Mouse (Mus musculus) CD4-positive, CD25-positive, alpha-beta regulatory T cell, adult 2 months (primary cell): Measurements from ENCODE around the gene Bsn.

ENCODE experiments used
- DNase-seq: peaks from one replicate; pipeline ENCODE4 v3.0.0-alpha.2; 2012; ENCODE audit warnings: low read depth, low spot score

The Bsn gene

GRCm38 (mm10) chr9:108196920-108197677 lies 6.9 kb upstream of the Bsn start:
- DNase-seq = peak; percentile 19

- DNase-seq = peak; percentile 50
Observed at GRCm38 (mm10) chr9:108196222-108196621, 6.0 kb upstream of the Bsn start.

DNA sequence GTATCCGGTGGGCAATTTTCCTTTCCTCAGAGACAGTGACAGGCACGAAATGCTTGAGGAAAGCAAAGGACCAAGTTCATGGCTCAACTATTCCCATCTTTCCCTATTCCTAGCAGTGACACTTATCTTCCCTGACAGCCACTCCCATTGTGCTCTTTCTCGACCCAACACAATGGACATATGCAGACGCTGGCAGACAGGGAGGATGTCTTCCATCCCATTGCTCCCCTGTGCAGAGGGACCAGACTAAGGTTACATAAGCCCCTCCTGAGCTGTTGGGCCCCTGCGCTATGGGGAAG lies 747 bp downstream of the Bsn start:
- DNase-seq = no peak

- no peak for DNase-seq
Observed at GRCm38 (mm10) chr9:108189023-108189422, 1.2 kb downstream of the Bsn start.

DNA sequence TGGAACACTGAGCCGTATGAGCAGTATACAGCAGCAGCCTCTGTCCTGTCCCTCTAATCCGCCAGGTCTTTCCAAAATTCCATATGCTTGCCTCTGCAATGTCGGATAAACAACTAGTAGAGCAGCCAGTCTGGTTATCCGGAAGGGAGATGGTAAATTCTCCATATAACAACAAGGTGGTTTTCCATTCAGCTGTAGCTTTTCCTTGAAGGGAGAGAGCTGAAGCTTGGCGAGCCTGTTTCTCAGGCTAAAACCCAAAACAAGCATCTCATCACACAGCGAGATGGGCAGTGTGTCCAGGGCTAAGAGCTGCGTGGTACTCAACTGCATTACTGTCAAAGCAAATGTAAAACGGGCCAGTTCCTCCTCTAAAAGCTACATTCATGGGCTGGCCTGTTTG lies 1.7 kb downstream of the Bsn start:
- no peak for DNase-seq

- DNase-seq = no peak
Observed at GRCm38 (mm10) chr9:108187616-108188015, 2.6 kb downstream of the Bsn start.

DNA sequence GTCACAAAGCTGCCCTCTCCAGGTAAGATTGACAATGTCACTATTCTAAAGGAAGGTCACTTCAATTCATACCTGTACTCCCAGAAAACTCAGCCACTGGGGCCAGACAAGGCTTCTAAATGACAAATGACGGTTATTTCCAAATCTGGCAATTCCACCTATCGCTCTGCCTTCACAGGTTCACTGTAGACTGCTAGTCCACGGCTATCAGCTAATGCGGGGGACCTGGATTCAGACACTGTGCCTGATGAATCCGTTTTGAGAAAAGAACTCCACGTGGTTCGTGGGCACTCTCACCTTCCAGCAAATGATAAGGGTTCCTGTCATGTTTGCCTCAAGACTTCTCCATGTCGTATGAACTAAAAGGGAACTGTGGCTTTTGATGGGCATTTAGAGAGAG lies 4.4 kb downstream of the Bsn start:
- peak; percentile 24 for DNase-seq

DNA sequence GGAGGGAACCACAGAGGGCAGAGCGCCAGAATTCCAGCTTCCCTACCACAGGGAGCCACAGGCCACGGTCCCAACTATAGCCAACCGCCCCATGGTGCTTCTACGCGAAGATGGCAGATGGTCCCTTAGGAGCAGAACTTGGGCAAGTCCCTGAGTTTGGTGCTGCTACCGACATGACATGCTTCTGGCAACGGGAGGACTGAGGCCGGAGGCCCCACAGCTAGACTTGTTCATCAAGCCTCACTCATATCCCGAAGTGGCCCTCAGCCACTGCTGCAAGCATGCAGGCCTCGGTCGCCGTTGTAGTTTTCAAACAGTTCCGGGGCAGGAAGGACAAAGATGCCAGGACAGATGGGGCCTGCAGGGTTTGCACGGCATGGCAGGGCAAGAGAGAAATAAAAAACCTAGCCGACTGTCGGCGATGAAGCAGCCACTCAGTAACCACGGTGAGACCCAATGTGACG lies 6.6 kb downstream of the Bsn start:
- DNase-seq = no peak

DNA sequence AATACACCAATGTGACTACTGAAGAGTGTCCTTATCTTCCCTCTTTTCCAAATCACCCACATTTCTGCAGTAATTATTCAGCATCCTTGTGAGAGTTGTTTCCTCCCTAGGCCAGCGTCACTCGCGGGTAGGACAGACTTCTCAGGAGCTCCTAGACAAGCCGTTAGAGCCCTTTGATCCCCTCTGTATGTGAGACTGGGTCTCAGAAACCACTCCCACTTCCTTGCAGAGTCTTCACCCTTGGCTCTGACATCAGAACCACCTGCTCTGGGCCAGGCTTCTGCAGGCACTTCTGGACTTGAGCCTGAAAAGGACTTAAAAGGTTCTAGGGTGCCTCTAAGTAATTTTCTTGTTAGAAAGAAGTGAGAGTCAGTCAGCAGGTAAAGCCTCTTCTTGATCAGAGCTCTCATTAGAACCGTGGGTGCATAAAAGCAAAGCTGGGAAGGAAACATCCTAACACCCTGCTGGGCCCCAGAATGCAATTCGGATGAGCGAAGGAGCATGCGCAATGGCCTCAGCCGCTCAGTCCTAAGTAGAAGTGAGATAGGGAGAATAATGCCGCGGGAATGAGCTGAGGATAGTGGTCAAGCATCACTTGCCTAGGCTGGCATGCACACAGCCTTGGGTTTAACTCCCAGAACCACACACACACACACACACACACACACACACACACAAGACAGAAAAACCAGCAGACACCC lies 7.2 kb downstream of the Bsn start:
- peak; percentile 17 for DNase-seq

DNA sequence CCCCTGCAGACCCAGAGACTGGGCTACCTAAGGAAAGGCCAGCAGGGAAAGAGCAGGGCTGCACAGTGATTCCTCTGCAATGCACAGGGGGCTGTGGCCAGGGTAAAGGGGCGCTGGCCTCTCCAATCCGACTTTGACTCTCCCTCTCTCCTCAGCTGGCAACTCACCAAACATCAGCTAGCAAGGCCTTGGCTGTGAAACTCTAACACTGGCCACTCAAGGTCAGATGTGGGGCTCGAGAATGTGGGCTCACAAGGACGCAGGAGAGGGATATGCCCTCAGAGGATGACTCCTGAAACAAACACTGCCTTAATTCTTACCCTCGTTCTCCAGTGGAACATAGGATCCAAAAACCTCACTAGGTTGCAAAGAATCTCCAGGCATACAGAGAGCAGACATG lies 11.8 kb downstream of the Bsn start:
- DNase-seq = no peak

DNA sequence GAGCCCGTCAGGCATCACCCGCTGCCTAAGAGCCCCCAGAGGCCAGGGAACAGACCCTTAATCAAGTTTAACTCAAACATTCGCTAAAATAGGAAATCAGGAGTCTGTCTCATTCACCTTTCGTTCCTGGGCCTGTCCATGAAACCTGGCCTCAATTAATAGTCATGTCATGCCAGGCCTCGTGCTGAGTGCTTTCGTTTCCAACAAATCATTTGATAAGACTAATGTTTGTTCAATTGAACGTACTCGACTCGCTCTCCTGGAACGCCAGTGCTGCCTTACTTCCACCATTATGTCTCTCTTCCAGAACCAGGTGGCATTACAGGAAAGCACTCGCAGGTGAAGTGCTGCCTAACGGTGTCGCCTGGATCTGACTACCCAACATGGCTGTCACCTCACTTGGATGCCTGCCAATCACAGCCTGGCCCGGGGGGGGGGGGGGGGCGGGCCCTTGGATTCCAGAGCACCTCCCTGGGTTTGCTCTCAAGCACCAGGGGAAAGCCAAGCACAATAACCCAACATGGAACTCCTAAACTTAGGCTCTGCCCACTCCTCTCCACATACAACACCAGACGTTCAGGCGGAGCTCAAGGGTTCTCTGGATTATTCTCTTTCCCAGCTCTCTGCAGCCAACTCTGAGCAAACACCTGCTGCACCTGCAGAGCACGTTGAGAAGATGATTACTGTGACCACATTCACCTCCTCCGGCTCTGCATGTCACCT lies 14.9 kb downstream of the Bsn start:
- no peak for DNase-seq

- no peak for DNase-seq
Observed at GRCm38 (mm10) chr9:108172777-108173350, 17.3 kb downstream of the Bsn start.

- DNase-seq = no peak
Observed at GRCm38 (mm10) chr9:108169751-108170150, 20.4 kb downstream of the Bsn start.

DNA sequence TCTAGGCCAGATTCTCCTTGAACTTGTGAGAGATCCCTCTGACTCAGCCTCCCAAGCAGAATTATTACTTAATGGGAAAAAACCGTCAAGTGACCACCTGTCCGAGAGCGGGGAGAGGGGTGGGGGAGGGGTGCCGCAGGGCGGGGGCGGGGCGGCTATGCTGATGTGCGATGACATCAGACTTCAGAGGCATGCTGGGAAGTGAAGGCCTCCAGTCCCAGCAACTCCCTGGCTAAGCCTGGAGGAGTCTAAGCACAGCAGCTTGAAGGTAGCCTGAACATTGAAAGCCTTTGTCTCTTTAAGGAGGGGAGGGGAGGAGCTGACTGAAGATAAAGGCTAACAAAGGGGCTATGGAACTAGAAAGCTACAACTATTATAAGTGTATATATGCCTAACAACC lies 25.0 kb downstream of the Bsn start:
- DNase-seq = no peak

GRCm38 (mm10) chr9:108163646-108164284 lies 26.4 kb downstream of the Bsn start:
- DNase-seq = peak; percentile 50

DNA sequence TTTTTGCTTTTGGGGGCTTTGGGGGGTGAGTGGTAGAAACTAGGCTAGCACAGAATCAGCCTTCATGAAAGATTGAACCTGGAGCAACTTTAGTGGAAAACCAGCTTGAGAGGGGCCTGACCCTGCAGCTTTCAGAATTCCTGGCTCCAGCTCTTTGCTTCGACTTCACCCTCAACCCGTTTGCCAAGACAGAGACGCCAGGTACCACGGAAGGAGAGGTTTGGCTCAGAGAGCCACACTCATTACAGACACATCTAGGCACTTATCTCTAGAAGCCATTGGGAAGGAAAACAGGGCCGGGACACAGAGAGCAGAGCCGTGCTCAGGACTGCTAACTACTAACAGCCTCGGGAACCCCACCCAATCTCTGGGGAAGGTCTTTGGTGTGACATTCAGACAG lies 32.3 kb downstream of the Bsn start:
- DNase-seq = no peak

- DNase-seq = no peak
Observed at GRCm38 (mm10) chr9:108157451-108157850, 32.7 kb downstream of the Bsn start.

GRCm38 (mm10) chr9:108156786-108157185 lies 33.4 kb downstream of the Bsn start:
- DNase-seq = peak; percentile 57

DNA sequence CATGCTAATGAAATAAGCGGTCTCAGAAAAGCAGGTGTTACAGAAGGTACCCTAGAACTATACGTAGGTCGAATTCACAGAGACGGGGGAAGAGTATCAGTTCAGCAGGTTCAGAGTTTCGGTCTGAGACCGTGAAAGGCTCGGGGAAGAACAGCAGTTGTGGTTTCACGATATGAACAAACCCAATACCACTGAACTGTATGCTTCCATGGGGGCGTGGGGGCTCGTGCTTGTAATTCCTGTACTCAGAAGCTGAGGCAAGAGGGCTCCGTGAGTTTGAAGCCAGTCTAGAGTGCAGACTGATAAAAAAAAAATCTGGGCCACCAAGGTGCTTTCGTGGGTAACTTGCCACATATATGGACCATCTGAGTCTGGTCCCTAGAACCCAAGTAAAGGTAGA lies 35.4 kb downstream of the Bsn start:
- DNase-seq = peak; percentile 45

DNA sequence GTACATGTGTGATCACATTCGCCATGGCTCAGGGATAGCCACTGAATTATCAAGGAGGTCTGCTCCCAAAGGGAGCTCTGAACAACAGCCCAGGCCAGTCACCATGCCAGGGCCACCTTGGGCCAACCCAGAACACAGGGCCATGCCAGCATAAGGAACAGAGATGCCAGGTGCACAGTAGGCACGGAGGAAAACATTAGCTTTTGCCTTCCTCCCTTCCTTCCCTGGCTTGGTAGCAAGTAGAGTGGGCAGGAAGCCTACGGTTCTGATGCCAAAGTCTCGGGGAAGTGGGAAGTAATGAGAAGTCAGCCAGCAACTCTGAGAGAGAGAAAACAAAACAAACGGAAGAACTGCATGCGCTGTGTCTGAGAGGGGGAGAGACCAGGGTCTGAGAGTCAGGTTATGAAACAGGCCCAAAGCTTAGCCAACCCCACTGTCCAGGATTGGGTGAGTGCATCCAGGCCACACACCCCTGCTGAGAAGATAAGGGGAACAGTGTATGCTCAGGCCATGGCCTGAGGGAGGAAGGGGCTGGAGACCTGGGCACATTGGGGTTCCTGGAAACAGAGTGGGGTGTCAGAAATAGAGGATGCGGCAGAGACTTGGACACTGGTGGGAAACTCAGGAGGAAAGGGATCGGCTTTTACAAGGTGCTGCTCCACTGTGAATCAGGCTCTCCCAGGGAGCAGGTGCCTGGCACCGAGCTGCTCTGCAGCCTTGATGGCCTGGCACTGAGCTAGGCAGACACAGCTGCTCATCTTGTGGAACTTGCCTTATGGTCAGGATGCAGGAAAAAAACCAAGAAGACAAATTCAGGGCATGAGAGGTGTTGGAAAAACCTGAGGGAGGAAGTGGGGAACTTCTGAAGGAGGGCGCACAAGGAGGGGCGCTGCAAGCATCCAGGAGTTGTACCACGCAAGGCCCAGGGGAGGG lies 36.4 kb downstream of the Bsn start:
- no peak for DNase-seq

GRCm38 (mm10) chr9:108150486-108150885 lies 39.7 kb downstream of the Bsn start:
- DNase-seq = peak; percentile 52
